Mouse (Mus musculus): Measurements from ENCODE around the gene Zfp365.

The Zfp365 gene

DNA sequence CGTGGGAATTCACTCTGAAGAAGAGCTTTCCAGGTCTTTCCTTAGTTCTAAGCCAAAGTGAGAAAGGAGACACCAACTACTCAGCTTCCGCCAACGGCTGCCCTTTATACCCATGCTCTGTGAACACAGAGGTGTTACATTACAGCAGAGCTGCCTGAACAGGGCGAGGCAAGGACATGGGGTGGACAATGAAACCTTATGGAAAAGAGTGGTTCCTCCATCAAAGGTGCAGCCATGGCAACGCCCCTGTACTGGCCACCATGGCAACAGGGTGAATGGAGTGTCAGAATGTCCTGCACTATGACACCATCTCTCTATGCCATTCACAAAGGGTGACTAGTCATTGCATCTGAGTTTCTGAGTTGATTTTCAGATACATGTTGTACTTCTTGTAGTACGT, 61.4 kb downstream of the Zfp365 start:
- in situ Hi-C loops (cut with MboI, MseI), result no loop called here

- in situ Hi-C loops (cut with MboI, MseI), result no loop called here
Measured at GRCm38 (mm10) chr10:67846016-67846650, 66.3 kb downstream of the Zfp365 start.

- in situ Hi-C loops (cut with MboI, MseI), result no loop called here
Measured at GRCm38 (mm10) chr10:67841596-67841995, 70.9 kb downstream of the Zfp365 start.

DNA sequence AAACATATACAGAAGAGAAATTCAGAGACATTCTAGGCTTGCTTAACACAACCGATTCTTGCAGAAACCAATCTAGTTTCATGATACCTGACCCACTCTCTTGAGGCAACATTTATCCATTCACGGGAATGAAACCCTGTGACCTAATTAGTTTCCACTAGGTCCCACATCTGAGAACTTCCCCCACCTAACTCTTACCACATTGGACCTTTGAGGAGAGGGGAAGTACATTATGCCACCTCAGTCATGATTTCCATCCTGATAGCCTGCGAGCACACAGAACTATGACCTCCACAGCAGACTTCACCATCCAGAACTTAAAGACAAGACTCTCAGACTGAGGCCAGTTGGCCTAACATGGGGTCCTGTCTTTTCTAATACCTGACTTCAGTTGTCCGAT, 71.7 kb downstream of the Zfp365 start:
- in situ Hi-C loops (cut with MboI, MseI), result no loop called here

DNA sequence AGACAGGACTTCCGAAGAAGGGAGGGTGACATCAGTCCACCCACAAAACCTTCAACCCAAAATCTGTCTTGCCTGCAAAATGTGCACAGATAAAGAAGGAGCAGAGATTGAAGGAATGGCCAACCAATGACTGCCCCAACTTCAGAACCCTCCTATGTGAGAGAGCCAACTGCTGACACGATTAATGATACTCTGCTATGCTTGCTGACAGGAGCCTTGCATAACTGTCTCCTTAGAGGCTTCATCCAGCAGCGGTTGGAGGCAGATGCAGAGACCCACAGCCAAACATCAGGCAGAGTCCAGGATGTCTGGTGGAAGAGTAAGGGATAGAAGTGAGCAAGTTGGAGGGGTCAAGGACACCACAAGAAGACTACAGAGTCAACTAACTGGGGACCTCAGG, 73.3 kb downstream of the Zfp365 start:
- in situ Hi-C loops (cut with MboI, MseI), result no loop called here

GRCm38 (mm10) chr10:67836426-67836825, 76.0 kb downstream of the Zfp365 start:
- in situ Hi-C loops (cut with MboI, MseI), result no loop called here

Measured in T-helper 1 cell (primary cell).